Mouse (Mus musculus) embryonic facial prominence, embryonic 10.5 days (tissue): ENCODE measurements around the gene Mylip. TPM values are rescaled to one million over a fixed set of nuclear protein-coding genes. Genes with fewer than 3 reads are reported as not detected.

Experiments used
- DNase-seq: peaks from one replicate; pipeline ENCODE4 v3.0.0-alpha.2; 2017; ENCODE audit warnings: low spot score
- H3K27ac ChIP-seq: fragments of 300-500 bp; sonication (generic); replicated peaks from 2 replicates; pipeline ENCODE4 v1.5.1; 2016; ENCODE audit warnings: mild to moderate bottlenecking
- H3K27me3 ChIP-seq: fragments of 300-500 bp; sonication (generic); replicated peaks from 2 replicates; pipeline ENCODE4 v1.6.1; 2016; ENCODE audit warnings: low read depth, mild to moderate bottlenecking; ENCODE audit not compliant: poor library complexity, severe bottlenecking
- H3K36me3 ChIP-seq: fragments of 300-500 bp; sonication (generic); replicated peaks from 2 replicates; pipeline ENCODE4 v1.6.1; 2016; ENCODE audit warnings: mild to moderate bottlenecking, moderate library complexity
- H3K4me1 ChIP-seq: fragments of 300-500 bp; sonication (generic); 2 replicates; pipeline ENCODE4 v1.6.1; 2016
- H3K4me3 ChIP-seq: fragments of 300-500 bp; sonication (generic); 2 replicates; pipeline ENCODE4 v1.5.1; 2016; ENCODE audit warnings: mild to moderate bottlenecking, moderate library complexity
- H3K9me3 ChIP-seq: fragments of 300-500 bp; sonication (generic); 2 replicates; pipeline ENCODE4 v1.6.1; 2016; ENCODE audit warnings: mild to moderate bottlenecking
- WGBS: fragments of 180-500 bp; shearing (Covaris S2); methylation state at CpG from one replicate; pipeline ENCODE4 v1.1.7; 2016; 5-methylcytosine and 5-hydroxymethylcytosine counted together
- polyA plus RNA-seq: library from polyadenylated mRNA; unstranded; fragments of >200 nt; fragmentation: Nextera tagmentation; extraction: Ambion mirVana; gene quantifications from 2 replicates; pipeline ENCODE4 v1.2.1, GENCODE M21; 2016

The Mylip gene
- polyA plus RNA-seq, 1 experiment from 2014 or later: 9.2 TPM

DNA sequence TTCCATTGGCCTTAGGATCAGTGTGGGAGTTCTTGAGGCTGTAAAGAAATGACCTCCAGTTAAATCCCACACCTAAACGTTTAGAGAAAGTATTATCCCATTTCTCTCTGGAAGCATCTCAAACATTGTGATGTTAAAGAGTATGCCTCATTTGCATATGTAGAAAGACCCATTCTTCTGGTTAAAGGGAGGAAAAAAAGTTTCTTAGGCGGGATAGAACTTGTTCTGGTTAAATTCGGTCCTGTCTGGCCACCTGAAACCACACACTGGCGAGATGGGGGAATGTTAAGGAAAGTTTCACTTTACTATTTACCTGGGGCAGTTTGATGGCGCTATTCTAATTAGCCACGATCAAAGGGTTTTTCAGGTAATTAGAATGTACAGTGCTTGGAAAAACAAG, 14.7 kb upstream of the Mylip start:
- H3K4me1 ChIP-seq: peaks cover 12% of the 10 kb centered on the region
- 25% methylated on average over 6 of the region's 6 CpGs for WGBS
- no peak for DNase-seq
- H3K27ac ChIP-seq: no peak overlapping the region
- no peaks in the 10 kb centered on the region for H3K36me3 ChIP-seq
- peaks cover 13% of the 10 kb centered on the region; the same call in 1 of the 2 replicates for H3K27me3 ChIP-seq
- no peak overlapping the region for H3K4me3 ChIP-seq
- no peaks in the 10 kb centered on the region for H3K9me3 ChIP-seq

- 82% methylated on average over 7 of the region's 7 CpGs for WGBS
- no peak for DNase-seq
- Histone ChIP-seq H3K27ac (no peak overlapping the region), H3K4me1 (no peaks in the 10 kb centered on the region), H3K27me3 (no peaks in the 10 kb centered on the region; the same call in 1 of the 2 replicates), H3K4me3 (no peak overlapping the region), H3K36me3 (no peaks in the 10 kb centered on the region), H3K9me3 (no peaks in the 10 kb centered on the region)
Observed at GRCm38 (mm10) chr13:45382208-45382607, 7.3 kb upstream of the Mylip start.

- Histone ChIP-seq H3K27me3 (peaks cover 13% of the 10 kb centered on the region), H3K9me3 (no peaks in the 10 kb centered on the region), H3K27ac (no peak overlapping the region), H3K4me3 (no peak overlapping the region), H3K36me3 (no peaks in the 10 kb centered on the region), H3K4me1 (peaks cover 10% of the 10 kb centered on the region)
- DNase-seq: no peak
- 86% methylated on average over 2 of the region's 2 CpGs for WGBS
Observed at GRCm38 (mm10) chr13:45384636-45385035, 4.9 kb upstream of the Mylip start.

DNA sequence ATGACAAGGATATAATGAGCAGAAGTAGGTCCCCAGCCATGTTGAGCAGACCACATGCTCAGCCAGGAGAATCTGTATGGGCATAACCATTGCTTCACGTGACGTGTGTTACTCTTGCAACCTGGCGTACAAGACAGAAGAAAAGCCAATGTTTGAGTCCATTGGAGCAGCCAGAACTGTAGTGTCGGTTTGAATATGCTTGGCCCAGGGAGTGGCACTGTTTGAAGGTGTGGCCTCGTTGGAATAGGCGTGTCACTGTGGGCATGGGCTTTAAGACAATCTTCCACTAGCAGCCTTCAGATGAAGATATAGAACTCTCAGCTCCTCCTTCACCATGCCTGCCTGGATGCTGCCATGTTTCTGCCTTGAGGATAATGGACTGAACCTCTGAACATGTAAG, 4.0 kb upstream of the Mylip start:
- H3K36me3 ChIP-seq: no peaks in the 10 kb centered on the region
- H3K9me3 ChIP-seq: no peaks in the 10 kb centered on the region
- H3K27ac ChIP-seq: no peak overlapping the region
- no peak for DNase-seq
- no peak overlapping the region for H3K4me3 ChIP-seq
- 90% methylated on average over 6 of the region's 6 CpGs for WGBS
- peaks cover 13% of the 10 kb centered on the region for H3K27me3 ChIP-seq
- peaks cover 17% of the 10 kb centered on the region for H3K4me1 ChIP-seq

GRCm38 (mm10) chr13:45386253-45386652, 3.3 kb upstream of the Mylip start:
- H3K27ac ChIP-seq: no peak overlapping the region
- no peaks in the 10 kb centered on the region for H3K9me3 ChIP-seq
- H3K27me3 ChIP-seq: peaks cover 13% of the 10 kb centered on the region
- no peaks in the 10 kb centered on the region for H3K36me3 ChIP-seq
- 93% methylated on average over 14 of the region's 14 CpGs for WGBS
- no peak for DNase-seq
- H3K4me3 ChIP-seq: no peak overlapping the region
- peaks cover 25% of the 10 kb centered on the region for H3K4me1 ChIP-seq

GRCm38 (mm10) chr13:45387231-45387630, 2.3 kb upstream of the Mylip start:
- 95% methylated on average over 4 of the region's 4 CpGs for WGBS
- Histone ChIP-seq H3K4me1 (peaks cover 34% of the 10 kb centered on the region), H3K27ac (no peak overlapping the region), H3K4me3 (no peak overlapping the region), H3K27me3 (peaks cover 13% of the 10 kb centered on the region), H3K36me3 (no peaks in the 10 kb centered on the region), H3K9me3 (no peaks in the 10 kb centered on the region)
- DNase-seq: no peak

DNA sequence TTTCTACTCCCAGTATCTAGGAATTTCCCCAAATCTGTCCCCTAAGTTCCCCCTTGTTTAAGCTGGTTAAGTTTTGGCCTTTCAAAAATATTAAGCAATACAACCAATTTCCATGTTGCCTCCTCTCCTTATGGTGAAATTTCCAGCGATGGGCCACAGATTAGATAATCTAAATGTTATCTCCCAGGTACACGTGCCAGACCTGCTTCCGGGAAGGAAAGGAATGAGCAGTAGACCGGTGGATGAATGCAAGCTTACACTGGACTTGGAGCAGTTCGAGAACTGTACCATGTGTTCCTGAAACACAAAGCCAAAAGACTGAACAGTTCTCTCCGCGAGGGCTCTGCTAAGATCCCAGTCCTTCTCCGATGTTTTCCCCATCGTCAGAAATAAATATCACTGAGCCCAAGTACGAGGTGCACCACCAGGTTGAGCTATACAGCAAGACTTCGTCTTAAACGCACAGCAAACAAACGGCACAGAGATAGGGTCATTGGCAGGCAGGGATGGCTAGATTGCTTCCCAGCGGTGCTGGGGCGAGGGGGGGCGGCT, 1.2 kb upstream of the Mylip start:
- Histone ChIP-seq H3K36me3 (peaks cover 3% of the 10 kb centered on the region; the same call in 1 of the 2 replicates), H3K27ac (no peak overlapping the region), H3K9me3 (no peaks in the 10 kb centered on the region), H3K4me3 (no peak overlapping the region), H3K4me1 (peaks cover 45% of the 10 kb centered on the region), H3K27me3 (peaks cover 13% of the 10 kb centered on the region)
- DNase-seq: no peak
- WGBS: 77% methylated on average over 16 of the region's 16 CpGs

DNA sequence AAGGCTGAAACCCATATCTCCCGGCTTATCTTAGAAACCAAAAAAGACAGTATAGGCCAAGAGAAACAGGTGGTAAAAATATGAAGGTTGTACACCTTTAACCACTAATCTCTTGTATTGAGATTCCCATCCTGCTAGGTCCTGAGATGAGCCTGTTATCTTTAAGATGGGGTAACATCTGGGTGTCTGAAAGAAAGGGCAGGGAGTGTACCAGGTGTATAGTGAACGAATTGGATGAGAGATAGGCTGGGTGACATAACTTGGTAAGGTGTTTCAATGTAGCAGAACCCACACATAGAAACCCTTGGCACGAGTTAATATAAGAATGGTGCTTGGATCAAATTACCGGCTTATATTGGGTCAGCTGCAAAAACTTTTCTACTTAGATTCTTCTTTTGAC, 653 bp upstream of the Mylip start:
- WGBS: 40% methylated on average over 4 of the region's 4 CpGs
- H3K36me3 ChIP-seq: peaks cover 3% of the 10 kb centered on the region; the same call in 1 of the 2 replicates
- peaks cover 51% of the 10 kb centered on the region for H3K4me1 ChIP-seq
- peak overlapping the region; percentile 91 for H3K4me3 ChIP-seq
- H3K27ac ChIP-seq: peak overlapping the region; percentile 88; the same call in 1 of the 2 replicates
- no peaks in the 10 kb centered on the region for H3K9me3 ChIP-seq
- H3K27me3 ChIP-seq: peaks cover 13% of the 10 kb centered on the region
- DNase-seq: no peak

- Histone ChIP-seq H3K27ac (peak overlapping the region; percentile 88), H3K36me3 (peaks cover 3% of the 10 kb centered on the region; the same call in 1 of the 2 replicates), H3K9me3 (no peaks in the 10 kb centered on the region), H3K4me3 (peak overlapping the region; percentile 91), H3K4me1 (peaks cover 66% of the 10 kb centered on the region), H3K27me3 (peaks cover 13% of the 10 kb centered on the region)
- DNase-seq: peak; percentile 52
- 2% methylated on average over 25 of the region's 25 CpGs for WGBS
Observed at GRCm38 (mm10) chr13:45390312-45390961, 895 bp downstream of the Mylip start.

- Histone ChIP-seq H3K9me3 (no peaks in the 10 kb centered on the region), H3K4me1 (peaks cover 74% of the 10 kb centered on the region), H3K4me3 (peak overlapping the region; percentile 91), H3K27me3 (peaks cover 13% of the 10 kb centered on the region), H3K27ac (peak overlapping the region; percentile 88), H3K36me3 (peaks cover 8% of the 10 kb centered on the region; the same call in 1 of the 2 replicates)
- WGBS: 25% methylated on average over 19 of the region's 19 CpGs
- peak; percentile 44 for DNase-seq
Observed at GRCm38 (mm10) chr13:45390962-45391853, 1.7 kb downstream of the Mylip start.

- H3K9me3 ChIP-seq: no peaks in the 10 kb centered on the region
- peak overlapping the region; percentile 91 for H3K4me3 ChIP-seq
- H3K27ac ChIP-seq: peak overlapping the region; percentile 88; the same call in 1 of the 2 replicates
- DNase-seq: no peak
- peaks cover 13% of the 10 kb centered on the region for H3K27me3 ChIP-seq
- peaks cover 80% of the 10 kb centered on the region for H3K4me1 ChIP-seq
- peaks cover 12% of the 10 kb centered on the region for H3K36me3 ChIP-seq
- 45% methylated on average over 9 of the region's 9 CpGs for WGBS
Observed at GRCm38 (mm10) chr13:45391854-45392454, 2.4 kb downstream of the Mylip start.

DNA sequence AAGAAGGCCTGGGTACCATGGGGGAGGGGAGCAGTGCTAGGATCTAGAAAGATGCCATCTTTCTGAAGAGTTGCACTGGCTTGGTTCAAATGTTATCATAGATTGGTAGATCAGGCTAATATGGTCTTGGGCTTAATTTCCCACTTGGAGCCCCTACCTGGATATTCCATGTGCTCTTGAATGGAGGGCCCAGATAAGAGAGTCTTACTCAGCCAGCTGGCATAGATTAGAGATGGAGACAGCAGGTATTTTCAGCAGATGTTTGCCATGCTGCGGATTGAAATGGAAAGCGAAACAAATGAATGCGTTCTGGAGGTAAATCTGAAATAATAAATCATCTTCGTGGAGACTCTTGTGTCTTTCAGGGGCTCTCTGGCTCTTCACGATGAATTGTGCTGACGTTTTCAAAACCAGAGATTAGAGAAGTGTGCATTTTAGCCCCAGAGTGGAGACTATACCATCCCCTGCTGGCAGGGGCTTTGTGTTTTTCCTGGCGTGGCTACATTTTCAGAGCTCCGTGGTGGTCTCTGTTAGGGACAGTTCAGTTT, 4.8 kb downstream of the Mylip start:
- H3K4me3 ChIP-seq: no peak overlapping the region
- DNase-seq: no peak
- no peaks in the 10 kb centered on the region; the same call in 1 of the 2 replicates for H3K27me3 ChIP-seq
- 45% methylated on average over 8 of the region's 8 CpGs for WGBS
- H3K36me3 ChIP-seq: peaks cover 12% of the 10 kb centered on the region
- no peaks in the 10 kb centered on the region for H3K9me3 ChIP-seq
- peak overlapping the region; percentile 71 for H3K27ac ChIP-seq
- H3K4me1 ChIP-seq: peaks cover 89% of the 10 kb centered on the region
